Mouse (Mus musculus): ENCODE measurements around the gene Mtmr3.

Gene Mtmr3

GRCm38 (mm10) chr11:4594608-4595500 lies at the start of gene Mtmr3:
Gene Mtmr3 (minus strand): TSS chr11:4594863.
- DNase-seq, result peak; percentile 92

GRCm38 (mm10) chr11:4643722-4644121 lies 49.1 kb upstream of the Mtmr3 start:
- DNase-seq, result no peak

DNA sequence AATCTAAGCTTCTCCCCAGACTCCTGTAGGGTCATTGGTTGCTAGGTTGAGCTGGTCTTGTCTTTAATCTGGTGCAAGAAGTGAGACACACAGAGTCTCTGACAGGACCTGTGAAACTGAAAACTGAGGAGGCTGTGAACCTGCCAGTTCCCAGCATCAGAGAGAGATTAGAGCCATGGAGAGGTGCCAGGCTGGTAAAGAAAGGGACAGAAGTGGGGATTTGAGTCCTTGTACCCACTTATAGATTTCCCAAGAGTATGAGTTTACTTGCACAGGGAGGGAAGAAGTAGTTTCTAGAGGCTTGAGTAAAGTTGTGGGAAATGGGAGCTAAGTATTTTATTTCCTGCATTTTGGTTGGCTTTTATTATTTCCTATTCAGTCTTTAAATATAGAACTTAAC lies 46.5 kb upstream of the Mtmr3 start:
- DNase-seq, result no peak

GRCm38 (mm10) chr11:4638261-4638660 lies 43.6 kb upstream of the Mtmr3 start:
- DNase-seq, result no peak

DNA sequence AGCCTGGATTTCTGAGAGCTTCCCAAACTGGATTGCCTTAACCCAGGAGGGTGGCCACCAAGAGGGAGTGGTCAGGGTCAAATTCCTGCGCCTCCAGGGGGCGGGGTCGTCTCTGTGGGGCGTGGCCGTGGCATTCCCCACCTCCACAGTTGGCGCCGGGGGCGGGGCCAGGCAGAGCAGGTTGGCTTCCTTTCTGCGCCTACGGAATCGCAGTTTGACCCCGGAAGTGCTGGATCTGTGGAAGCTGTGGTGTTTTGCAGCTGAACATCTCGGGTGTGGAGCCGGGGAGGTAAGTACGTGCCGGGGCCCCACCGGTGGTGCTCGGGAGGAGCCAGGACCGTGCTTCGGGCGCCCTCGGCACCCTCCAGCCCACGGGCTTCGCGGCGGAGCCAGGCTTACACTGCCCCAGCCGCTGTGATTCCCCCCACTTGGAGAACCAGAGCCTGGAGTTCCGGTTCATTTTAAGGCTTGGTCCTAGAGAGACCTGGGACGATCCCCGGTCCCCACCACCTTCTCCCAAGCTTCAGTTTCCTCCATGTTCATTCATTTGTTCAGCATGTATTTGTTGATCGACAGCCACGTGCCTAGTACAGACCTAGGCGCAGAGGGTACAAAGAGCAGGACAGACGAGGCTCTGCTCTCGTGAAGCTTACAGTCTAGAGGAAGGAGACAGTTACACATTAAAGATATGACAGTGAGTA lies 43.0 kb upstream of the Mtmr3 start, which contains the start of gene Ascc2:
TSS of gene Ascc2 (plus strand) at position 214 of the 701 bp plus-strand sequence.
- peak; percentile 80 for DNase-seq

DNA sequence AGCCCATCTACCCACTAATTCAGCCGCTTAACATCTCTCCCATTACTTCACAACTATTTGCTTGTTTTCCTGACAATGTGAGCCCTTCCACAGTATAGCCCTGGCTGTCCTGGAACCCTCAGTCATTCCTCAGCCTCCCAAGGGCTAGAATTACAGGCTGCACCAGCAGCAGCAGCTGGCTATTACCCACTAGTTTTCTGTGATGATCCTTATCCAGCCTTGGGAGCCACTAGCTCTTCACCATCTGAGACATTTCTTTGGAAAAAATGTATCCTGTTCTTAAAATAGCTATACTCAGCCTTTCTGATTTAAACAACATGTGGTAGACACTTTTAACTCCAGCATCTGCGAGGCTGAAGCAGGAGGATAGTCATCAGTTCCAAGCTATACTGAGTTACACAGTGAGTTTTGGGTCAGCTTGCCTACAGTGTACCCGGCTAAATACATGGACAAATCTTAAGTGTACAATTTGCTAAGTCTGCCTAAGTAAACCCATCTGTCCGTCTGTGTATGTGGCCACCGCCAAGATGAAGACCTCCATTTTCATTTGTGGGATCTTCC lies 42.2 kb upstream of the Mtmr3 start:
- DNase-seq, result no peak

DNA sequence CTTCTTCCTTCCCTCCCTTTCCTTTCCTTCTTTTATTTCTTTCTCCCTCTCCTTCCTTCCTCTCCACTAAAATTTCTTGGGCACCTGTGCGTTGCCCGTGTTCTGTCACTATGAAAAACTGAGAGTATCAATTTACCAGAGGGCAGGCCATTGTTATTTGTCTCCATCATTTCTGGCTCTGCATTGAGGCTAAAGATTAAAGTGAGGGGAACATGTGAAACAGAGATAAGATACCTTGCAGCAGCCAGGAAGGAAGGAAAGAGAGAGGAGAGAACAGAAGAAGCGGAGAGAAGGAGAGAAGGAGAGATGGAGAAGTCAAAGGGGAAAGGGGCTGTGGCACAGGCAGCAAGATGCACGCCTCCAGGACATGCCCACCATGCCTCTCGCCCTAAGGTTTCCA lies 39.7 kb upstream of the Mtmr3 start:
- no peak for DNase-seq

- no peak for DNase-seq
Observed at GRCm38 (mm10) chr11:4633420-4633819, 38.8 kb upstream of the Mtmr3 start.

DNA sequence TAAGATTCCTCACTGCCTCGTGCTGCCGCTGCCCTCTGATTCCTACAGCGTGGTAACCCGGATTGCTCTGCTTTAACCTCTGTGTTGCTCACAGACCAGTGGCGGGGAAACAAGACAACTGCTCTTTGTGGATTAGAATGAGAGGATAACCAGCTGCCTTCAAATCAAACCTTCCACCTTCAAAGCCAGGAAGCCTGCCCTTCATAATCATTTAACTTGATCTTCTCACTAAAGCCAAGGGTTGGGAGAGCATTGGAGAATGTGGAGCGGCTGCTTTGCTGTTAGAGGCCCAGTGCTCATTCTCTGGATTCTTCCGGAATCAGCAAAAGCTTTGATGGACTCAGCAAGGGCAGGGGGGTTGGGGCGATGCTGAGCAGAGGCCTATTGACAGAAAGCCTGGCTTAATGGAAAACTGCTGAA lies 35.2 kb upstream of the Mtmr3 start:
- DNase-seq, result no peak

- DNase-seq, result no peak
Observed at GRCm38 (mm10) chr11:4627636-4628035, 33.0 kb upstream of the Mtmr3 start.

DNA sequence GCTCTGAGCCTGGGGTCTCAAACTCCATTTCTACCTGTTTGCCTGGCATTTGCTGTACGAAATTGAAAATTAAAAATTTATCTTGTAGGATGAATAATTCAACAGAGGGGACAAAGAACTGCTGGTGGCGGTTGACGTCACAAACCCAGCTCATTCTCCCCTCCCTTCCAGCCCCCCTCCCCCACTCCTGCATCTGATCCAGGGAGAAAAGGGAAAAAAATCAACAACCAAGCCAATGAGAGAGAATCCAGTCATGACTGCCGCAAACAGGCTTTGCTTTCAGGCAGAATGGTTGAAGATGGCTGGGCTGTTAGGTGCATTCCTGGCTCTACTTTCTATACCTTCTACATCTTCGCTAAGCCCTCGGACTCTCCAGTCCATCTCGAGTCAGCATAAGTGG lies 31.3 kb upstream of the Mtmr3 start:
- DNase-seq, result no peak

- DNase-seq, result no peak
Observed at GRCm38 (mm10) chr11:4622997-4623396, 28.3 kb upstream of the Mtmr3 start.

GRCm38 (mm10) chr11:4622442-4622986 lies 27.9 kb upstream of the Mtmr3 start:
- no peak for DNase-seq

- DNase-seq, result no peak
Observed at GRCm38 (mm10) chr11:4621866-4622265, 27.2 kb upstream of the Mtmr3 start.

DNA sequence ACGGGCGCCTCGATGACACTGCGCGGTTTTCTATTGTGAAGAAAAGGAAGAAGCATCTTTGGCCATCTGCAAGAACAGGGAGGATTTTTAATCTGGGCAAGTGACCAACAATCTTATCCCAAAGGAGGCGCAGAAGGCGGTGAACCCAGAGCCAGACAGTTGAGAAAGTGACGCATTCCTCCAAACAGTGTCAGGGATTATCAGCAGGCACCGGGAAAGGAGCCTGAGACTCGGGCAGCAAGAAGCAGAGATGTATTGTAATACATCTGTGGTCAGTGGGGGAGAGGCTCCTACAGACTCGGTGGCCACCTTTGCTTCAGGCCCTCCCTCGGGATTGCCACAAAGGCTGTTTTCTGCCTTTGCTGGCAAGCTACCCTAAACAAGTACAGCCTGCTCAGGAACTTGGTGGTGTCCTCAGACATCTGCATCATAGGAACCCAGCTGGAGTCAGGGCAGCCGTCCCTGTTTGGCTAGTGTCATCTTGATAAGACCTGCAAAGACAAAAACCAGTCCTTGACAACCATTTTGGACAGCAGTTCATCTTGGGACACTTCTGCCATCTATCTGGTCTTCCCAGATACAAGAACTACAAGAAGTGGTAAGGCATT lies 25.9 kb upstream of the Mtmr3 start:
- peak; percentile 10 for DNase-seq

- no peak for DNase-seq
Observed at GRCm38 (mm10) chr11:4620017-4620485, 25.4 kb upstream of the Mtmr3 start, which contains the start of gene Gm11032. Gene Gm11032 (plus strand): TSS chr11:4620067.

- DNase-seq, result no peak
Observed at GRCm38 (mm10) chr11:4611904-4612303, 17.2 kb upstream of the Mtmr3 start.

DNA sequence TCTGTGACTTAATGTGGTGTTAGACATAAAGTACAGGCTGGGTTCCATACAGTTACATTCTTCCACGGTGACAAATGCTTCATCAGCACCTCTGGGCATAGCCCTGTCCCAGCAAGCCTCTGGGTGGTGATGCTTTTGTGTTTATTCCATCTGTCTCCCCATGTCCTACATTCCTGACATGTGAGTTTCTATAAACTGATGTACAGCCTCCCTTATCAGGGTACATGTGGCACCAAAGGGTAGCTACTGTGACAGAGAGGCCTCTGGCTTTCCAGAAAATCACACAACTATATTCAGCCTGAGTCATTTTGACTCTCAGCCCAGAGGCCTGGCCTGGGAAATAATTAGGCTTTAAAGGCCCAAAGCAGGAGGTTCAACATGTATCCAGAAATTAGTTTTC lies 11.9 kb upstream of the Mtmr3 start:
- no peak for DNase-seq

DNA sequence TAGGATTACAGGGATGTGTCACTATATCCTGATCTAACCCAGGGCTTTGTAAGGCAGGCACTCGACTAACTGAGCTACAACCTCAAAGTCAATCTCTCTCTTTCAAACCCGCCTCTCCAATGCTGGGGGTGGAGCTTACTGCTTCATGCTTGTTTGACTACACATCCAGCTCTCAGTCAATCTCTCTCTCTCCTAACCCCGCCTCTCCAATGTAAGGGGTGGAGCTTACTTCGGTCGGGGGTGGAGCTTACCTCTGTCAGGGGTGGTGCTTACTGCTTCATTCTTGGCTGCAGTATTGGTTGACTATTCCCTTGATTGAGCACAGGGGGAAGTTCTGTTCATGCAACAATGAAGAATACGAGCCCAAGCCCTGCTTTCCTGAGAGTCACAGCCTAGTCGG lies 10.8 kb upstream of the Mtmr3 start:
- DNase-seq, result no peak

DNA sequence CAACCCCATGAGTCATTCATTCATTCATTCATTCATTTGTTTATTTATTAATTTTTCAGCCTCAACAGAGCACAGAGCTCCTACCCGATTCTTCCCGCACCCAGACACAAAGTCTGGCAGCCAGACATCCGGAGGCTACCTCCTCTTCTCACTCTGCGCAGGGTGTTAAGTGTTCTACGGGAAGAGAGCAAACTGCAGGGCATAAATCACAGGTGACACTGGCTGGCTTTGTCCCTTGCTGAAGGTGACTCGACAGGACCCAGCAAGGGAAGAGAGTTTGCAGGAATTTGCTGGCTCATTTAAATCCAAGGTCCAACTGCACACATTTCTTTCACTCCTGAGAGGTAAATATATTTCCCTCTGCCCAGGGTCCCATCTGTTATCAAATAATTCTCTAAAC lies 9.8 kb upstream of the Mtmr3 start:
- no peak for DNase-seq

DNA sequence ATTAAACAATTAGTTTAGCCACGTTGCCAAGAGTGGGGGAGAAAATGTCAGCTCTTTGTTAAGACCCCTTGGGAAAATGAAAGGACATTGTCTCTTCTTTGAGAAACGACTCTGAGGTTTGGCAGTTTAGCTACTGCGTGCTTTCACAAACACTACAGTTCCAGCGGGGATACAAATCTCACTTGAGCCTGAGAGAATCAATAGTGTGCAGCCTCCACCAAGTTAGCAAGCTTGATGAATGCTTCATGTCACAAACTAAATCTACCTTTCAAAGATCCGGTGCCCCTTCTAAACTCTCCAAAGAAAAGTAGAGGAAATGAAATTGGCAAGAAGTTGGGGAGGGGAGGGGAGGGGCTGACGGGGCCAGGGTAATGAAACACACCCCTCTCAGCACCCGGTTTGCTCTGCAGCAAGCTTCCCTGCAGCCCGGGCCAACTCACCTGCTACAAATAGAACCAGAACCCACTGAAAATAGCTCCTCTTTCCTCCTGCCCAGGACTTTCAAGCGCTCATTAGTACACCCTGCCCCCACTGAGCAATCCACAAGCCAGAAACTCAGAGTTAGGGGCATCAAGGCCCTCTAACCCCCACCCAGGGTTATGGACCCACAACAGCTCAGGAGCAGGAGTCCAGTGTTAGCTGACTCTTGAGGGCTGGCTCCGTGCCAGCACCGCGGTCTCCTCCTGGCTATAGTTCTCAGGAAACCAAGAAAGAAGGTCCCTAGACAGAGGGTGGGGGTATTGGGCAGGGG lies 8.2 kb upstream of the Mtmr3 start:
- no peak for DNase-seq

DNA sequence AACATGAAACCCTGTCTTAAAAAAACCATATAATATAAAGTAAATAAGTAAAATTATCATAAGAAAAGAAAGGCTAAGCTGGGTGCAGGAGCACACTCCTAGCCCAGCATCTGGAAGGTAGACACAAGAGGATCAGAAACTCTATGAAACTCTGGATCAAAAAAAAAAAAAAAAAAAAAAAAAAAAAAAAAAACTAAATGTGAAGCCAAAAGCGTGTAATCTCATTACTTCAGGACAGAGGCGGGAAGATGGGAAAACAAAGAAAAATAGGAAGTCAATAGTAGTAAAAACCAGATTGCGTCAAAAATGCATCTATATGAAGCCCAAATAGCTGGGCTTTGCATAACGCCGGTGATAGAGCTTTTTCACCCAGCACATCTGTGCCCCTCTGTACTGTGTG lies 7.2 kb upstream of the Mtmr3 start:
- DNase-seq, result no peak

Data from cerebellum, adult 11-12 months (tissue).